Mouse (Mus musculus) spleen, adult 2 months (tissue): ENCODE measurements around the gene Tmeff2.

Source experiments
- CTCF ChIP-seq: fragments of 200-500 bp; IDR thresholded peaks from 2 replicates; pipeline ENCODE4 v1.5.1; 2011; ENCODE audit warnings: mild to moderate bottlenecking, inconsistent platforms; ENCODE audit not compliant: insufficient read depth, insufficient read length, insufficient replicate concordance; ENCODE audit errors: extremely low read depth
- POLR2A ChIP-seq: fragments of 200-500 bp; IDR thresholded peaks from 2 replicates; pipeline ENCODE4 v1.6.1; 2011; ENCODE audit warnings: low read depth, low read length, inconsistent platforms

DNA sequence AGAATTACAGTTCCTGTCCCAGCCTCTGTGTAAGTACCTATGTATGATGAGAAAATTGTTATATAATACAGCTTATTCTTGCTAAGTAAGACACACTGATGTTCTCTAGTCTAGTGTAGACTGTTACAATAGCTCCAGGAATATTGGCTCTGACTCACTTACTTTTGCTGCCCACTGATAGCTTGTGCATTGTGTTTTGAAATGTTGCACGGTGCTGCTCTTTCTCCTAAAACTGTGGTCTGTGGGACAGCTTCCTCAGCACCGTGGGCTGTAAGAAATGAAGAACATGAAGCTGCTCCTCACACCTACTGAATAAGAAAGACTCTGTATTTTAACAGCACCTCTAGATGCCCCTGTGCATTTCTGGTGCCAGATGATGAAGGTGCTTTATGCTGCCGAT, 168.4 kb downstream of the Tmeff2 start:
- no peak for TF ChIP-seq CTCF
- TF ChIP-seq POLR2A: no peak
